Mouse (Mus musculus) ES-E14 (cell line): ENCODE measurements at regions not wholly inside any gene's neighbourhood (a gene's known extent, or its start where the extent isn't known, plus 50 kb on each side); places are given as distances from the start of the nearest gene placed in this dataset.

Source experiments
- DNase-seq: peaks from one replicate; pipeline ENCODE4 v3.0.0-alpha.2; 2013; ENCODE audit warnings: low read depth, low spot score
- H3K27ac ChIP-seq: 2 replicates; pipeline ENCODE4 v1.5.1; 2012; ENCODE audit warnings: low read depth, mild to moderate bottlenecking, low read length, moderate library complexity, mixed read lengths; ENCODE audit not compliant: poor library complexity, insufficient read depth, severe bottlenecking
- H3K36me3 ChIP-seq: 2 replicates; pipeline ENCODE4 v1.6.1; 2012; ENCODE audit warnings: mild to moderate bottlenecking, low read length, moderate library complexity, mixed read lengths; ENCODE audit not compliant: control insufficient read depth, poor library complexity, insufficient read depth, severe bottlenecking
- H3K4me1 ChIP-seq, 2 experiments: fragments of 150-350 bp in 1 of 2; sonication (generic) in 1 of 2; 2 replicates each; pipeline ENCODE4 v1.6.1; 2012; ENCODE audit warnings: low read length in 2 of 2, mild to moderate bottlenecking in 1 of 2, mixed read lengths in 1 of 2; ENCODE audit not compliant: control insufficient read depth in 2 of 2, insufficient read depth in 2 of 2, poor library complexity in 1 of 2
- H3K4me3 ChIP-seq, 2 experiments: fragments of 150-350 bp in 1 of 2; sonication (generic) in 1 of 2; 2 replicates each; pipeline ENCODE4 v1.5.1; 2012; ENCODE audit warnings: low read length in 2 of 2, low read depth in 1 of 2, mild to moderate bottlenecking in 1 of 2, mixed read lengths in 1 of 2; ENCODE audit not compliant: insufficient read depth in 1 of 2, poor library complexity in 1 of 2, severe bottlenecking in 1 of 2
- H3K9ac ChIP-seq: 2 replicates; pipeline ENCODE4 v1.6.1; 2012; ENCODE audit warnings: low read depth, mild to moderate bottlenecking, low read length, mixed read lengths; ENCODE audit not compliant: poor library complexity, insufficient read depth, severe bottlenecking
- H3K9me3 ChIP-seq: fragments of 150-350 bp; sonication (generic); 2 replicates; pipeline ENCODE4 v1.6.1; 2012; ENCODE audit warnings: low read depth, mild to moderate bottlenecking, low read length; ENCODE audit not compliant: control insufficient read depth, insufficient read depth
- CHD2 ChIP-seq: IDR thresholded peaks from 2 replicates; pipeline ENCODE4 v1.6.1; 2014; ENCODE audit warnings: mild to moderate bottlenecking, low read depth, low read length, inconsistent platforms
- HCFC1 ChIP-seq: IDR thresholded peaks from 2 replicates; pipeline ENCODE4 v1.6.1; 2012; ENCODE audit warnings: low read length, inconsistent platforms, borderline replicate concordance; ENCODE audit not compliant: insufficient read depth
- MAFK ChIP-seq: IDR thresholded peaks from 2 replicates; pipeline ENCODE4 v1.6.1; 2014; ENCODE audit warnings: mild to moderate bottlenecking, low read depth, low read length, inconsistent platforms; ENCODE audit not compliant: insufficient read depth
- ZC3H11A ChIP-seq: IDR thresholded peaks from 2 replicates; pipeline ENCODE4 v1.6.1; 2012; ENCODE audit warnings: low read depth, mild to moderate bottlenecking, inconsistent platforms, low read length, borderline replicate concordance
- ZNF384 ChIP-seq: IDR thresholded peaks from 2 replicates; pipeline ENCODE4 v1.6.1; 2012; ENCODE audit warnings: low read depth, low read length, inconsistent platforms
- in situ Hi-C, 2 experiments: fragments of 600-800 bp; cut with MboI; formaldehyde crosslinking; loops; one replicate each; pipeline ENCODE4 v1.15.1; 2025; ENCODE audit warnings: low sequenced_read_pairs in 2 of 2, inconsistent platforms in 1 of 2; ENCODE audit not compliant: unreplicated experiment in 2 of 2

DNA sequence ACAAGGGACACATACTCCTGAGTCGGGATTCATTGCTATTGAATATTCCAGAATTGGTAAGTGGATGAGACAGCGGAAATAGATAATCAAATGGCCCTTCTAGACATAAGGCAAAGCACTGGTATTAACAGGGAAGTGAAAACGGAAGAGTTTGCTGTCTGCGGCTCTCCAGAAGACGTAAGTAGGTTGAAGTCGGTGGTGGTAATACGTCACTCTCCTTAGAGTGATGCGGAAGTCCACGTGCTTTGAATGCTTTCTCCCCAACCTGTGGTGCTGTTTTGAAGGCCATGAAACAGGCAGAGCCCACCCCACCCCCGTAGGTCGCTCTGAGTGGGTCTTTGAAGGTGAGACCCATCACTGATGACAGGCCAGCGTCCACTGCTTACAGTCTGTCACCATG lies 308.0 kb upstream of the Tbx3 start:
- Histone ChIP-seq H3K9ac (no peak overlapping the region), H3K4me1 (peaks cover 0 to 2% of the 10 kb centered on the region in 2 experiments; a peak in 2 of 4 replicates), H3K9me3 (no peaks in the 10 kb centered on the region), H3K4me3 (no peak overlapping the region), H3K27ac (no peak overlapping the region), H3K36me3 (no peaks in the 10 kb centered on the region)
- in situ Hi-C loops, result no loop called here
- no peak for TF ChIP-seq ZNF384
- no peak for TF ChIP-seq CHD2
- no peak for TF ChIP-seq MAFK
- TF ChIP-seq ZC3H11A, result no peak
- no peak for TF ChIP-seq HCFC1
- no peak for DNase-seq

DNA sequence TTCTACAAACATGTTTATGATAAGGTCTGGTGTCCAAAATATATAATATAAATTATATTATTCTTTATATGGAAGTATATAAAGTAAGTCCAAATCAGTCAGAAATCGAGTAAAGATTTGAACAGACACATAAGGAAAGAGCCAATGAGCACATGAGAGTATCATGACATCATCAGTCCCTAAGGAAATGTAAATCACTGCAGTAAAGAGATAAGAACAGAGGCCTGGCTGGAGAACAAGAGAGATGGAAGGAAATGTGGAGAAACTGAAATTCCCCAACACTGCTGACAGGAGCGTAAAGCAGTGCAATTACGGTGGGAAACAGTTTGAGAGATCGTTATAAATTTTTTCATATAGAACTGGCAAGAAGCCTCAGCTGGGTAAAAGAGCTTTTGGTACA lies 306.2 kb upstream of the Tbx3 start:
- DNase-seq, result no peak
- H3K9me3 ChIP-seq, result no peaks in the 10 kb centered on the region
- no peaks in the 10 kb centered on the region for H3K36me3 ChIP-seq
- no peak overlapping the region for H3K27ac ChIP-seq
- TF ChIP-seq CHD2 (no peak), ZNF384 (no peak), HCFC1 (no peak)
- in situ Hi-C loops, result no loop called here
- no peak overlapping the region for H3K4me3 ChIP-seq
- no peak overlapping the region for H3K9ac ChIP-seq
- peaks cover 0 to 2% of the 10 kb centered on the region in 2 experiments; a peak in 2 of 4 replicates for H3K4me1 ChIP-seq

DNA sequence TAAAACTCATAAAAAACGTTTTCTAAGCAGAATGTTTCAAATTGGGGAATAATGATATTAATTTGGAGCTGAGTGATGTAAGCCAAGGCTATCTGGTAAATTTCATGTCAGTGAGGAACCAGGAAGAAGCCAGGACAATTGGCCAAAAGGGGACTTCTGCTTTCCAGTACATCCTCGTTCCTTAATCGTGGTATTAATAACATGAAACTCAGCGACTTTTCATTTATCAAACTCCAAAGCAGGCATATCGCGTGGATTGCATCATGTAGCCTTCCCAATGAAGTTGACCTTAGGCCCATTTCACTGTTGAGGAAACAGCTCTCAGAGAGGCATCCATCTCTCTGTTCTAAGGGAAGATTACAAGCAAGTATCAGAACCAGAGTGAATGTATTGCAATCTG lies 305.3 kb upstream of the Tbx3 start:
- Histone ChIP-seq H3K4me1 (no peaks in the 10 kb centered on the region; a peak in 1 of 4 replicates), H3K4me3 (no peak overlapping the region), H3K9me3 (no peaks in the 10 kb centered on the region), H3K36me3 (no peaks in the 10 kb centered on the region), H3K27ac (no peak overlapping the region), H3K9ac (no peak overlapping the region)
- in situ Hi-C loops, result no loop called here
- TF ChIP-seq MAFK, result no peak
- DNase-seq, result no peak

DNA sequence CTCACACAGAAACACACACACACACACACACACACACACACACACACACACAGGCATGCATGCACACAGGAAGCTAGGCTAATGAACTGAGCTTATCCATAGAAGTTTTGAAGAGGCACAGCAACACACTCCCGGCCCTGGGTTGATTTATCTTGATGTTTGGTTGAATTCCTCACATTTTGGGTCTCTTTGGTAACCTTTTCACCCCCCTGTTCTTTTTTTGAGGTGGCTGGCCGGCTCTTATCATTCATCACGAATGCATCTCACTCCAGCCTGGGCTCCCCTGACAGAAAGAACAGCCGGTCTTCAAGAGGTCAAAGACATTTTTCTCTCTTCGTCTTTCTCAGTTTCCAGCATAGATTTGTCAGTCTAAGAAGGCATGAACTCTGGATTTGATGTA lies 304.2 kb upstream of the Tbx3 start:
- in situ Hi-C loops, result no loop called here
- H3K9ac ChIP-seq, result no peak overlapping the region
- DNase-seq, result no peak
- no peak overlapping the region for H3K4me3 ChIP-seq
- H3K9me3 ChIP-seq, result no peaks in the 10 kb centered on the region
- H3K36me3 ChIP-seq, result no peaks in the 10 kb centered on the region
- H3K27ac ChIP-seq, result no peak overlapping the region
- TF ChIP-seq HCFC1 (no peak), ZNF384 (no peak), MAFK (no peak), ZC3H11A (no peak), CHD2 (no peak)
- H3K4me1 ChIP-seq, result no peaks in the 10 kb centered on the region

DNA sequence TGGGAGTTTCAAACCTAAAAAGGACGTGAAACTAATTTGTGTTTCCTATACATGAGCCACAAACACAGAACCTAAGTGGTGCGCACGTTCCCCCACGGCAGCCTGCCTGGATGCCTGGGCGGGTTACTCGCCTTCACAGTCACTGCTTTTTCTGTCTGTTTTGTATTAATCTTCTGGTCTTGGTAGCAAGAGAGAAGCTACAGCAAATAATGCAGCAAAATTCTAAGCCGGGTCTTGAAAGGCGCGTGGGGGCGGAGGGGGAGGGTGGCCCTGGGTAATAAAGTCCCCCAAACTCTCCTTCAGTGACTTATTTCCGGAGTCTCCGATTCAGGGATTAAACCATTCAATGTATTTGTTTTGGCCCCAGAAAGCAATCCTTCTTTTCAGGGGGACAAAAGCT lies 300.0 kb upstream of the Tbx3 start:
- no peak overlapping the region for H3K27ac ChIP-seq

More for the DNA sequence above, 300.0 kb upstream of the Tbx3 start:
- TF ChIP-seq MAFK (no peak), HCFC1 (no peak), ZC3H11A (no peak), ZNF384 (no peak), CHD2 (no peak)
- in situ Hi-C loops, result no loop called here
- no peak for DNase-seq
- Histone ChIP-seq H3K9me3 (no peaks in the 10 kb centered on the region), H3K9ac (no peak overlapping the region), H3K36me3 (no peaks in the 10 kb centered on the region), H3K4me1 (no peaks in the 10 kb centered on the region), H3K4me3 (no peak overlapping the region)
